Mouse (Mus musculus) stomach, postnatal 0 days (tissue): Measurements from ENCODE around the gene Lpcat3.

Experiments
- CTCF ChIP-seq: IDR thresholded peaks from 2 replicates; pipeline ENCODE4 v1.5.1; 2016; ENCODE audit warnings: antibody characterized with exemption, low read depth, mild to moderate bottlenecking, moderate library complexity
- EP300 ChIP-seq: optimal IDR thresholded peaks from 2 replicates; pipeline ENCODE3; 2016; ENCODE audit warnings: antibody characterized with exemption

- TF ChIP-seq CTCF (no peak), EP300 (no peak)
These were observed 50.1 kb downstream of the Lpcat3 start for GRCm38 (mm10) chr6:124712918-124713317.
